Mouse (Mus musculus) T-helper 1 cell (primary cell): ENCODE measurements around the gene Hoxd1.

ENCODE experiments used
- in situ Hi-C: fragments of 300-600 bp; cut with MboI, MseI; formaldehyde crosslinking; loops from one replicate; pipeline ENCODE4 v1.15.1; 2025; ENCODE audit warnings: high pct_unique_total_duplicates

Gene Hoxd1

GRCm38 (mm10) chr2:74762522-74763244 lies at the start of gene Hoxd1:
Gene Hoxd1 (plus strand): TSS chr2:74762980.
- in situ Hi-C loops = no loop called here

- in situ Hi-C loops = no loop called here
Measured at GRCm38 (mm10) chr2:74713239-74714150, 49.3 kb upstream of the Hoxd1 start.

- in situ Hi-C loops = no loop called here
Measured at GRCm38 (mm10) chr2:74714156-74714789, 48.5 kb upstream of the Hoxd1 start.

GRCm38 (mm10) chr2:74714881-74715280 lies 47.9 kb upstream of the Hoxd1 start:
- in situ Hi-C loops = loop anchor here (5.0 kb wide), 2 partner anchors 247 to 427 kb away; no protein-coding TSS in a partner anchor

- in situ Hi-C loops = loop anchor here (5.0 kb wide), 2 partner anchors 247 to 427 kb away; no protein-coding TSS in a partner anchor
Measured at GRCm38 (mm10) chr2:74715504-74716241, 47.1 kb upstream of the Hoxd1 start.

GRCm38 (mm10) chr2:74720384-74720783 lies 42.4 kb upstream of the Hoxd1 start:
- in situ Hi-C loops = loop anchor here (10.0 kb wide), 1 partner anchor 584 kb away; no protein-coding TSS in a partner anchor

GRCm38 (mm10) chr2:74720955-74721491 lies 41.8 kb upstream of the Hoxd1 start:
- in situ Hi-C loops = loop anchor here (10.0 kb wide), 1 partner anchor 584 kb away; no protein-coding TSS in a partner anchor

- in situ Hi-C loops = loop anchor here (10.0 kb wide), 1 partner anchor 583 kb away; no protein-coding TSS in a partner anchor
Measured at GRCm38 (mm10) chr2:74721882-74722281, 40.9 kb upstream of the Hoxd1 start.

- in situ Hi-C loops = loop anchor here (10.0 kb wide), 1 partner anchor 582 kb away; no protein-coding TSS in a partner anchor
Measured at GRCm38 (mm10) chr2:74722949-74723348, 39.8 kb upstream of the Hoxd1 start.

GRCm38 (mm10) chr2:74724244-74725015 lies 38.4 kb upstream of the Hoxd1 start:
- in situ Hi-C loops = loop anchor here (10.0 kb wide), 1 partner anchor 580 kb away; no protein-coding TSS in a partner anchor

GRCm38 (mm10) chr2:74725171-74725570 lies 37.6 kb upstream of the Hoxd1 start:
- in situ Hi-C loops = loop anchor here (10.0 kb wide), 1 partner anchor 580 kb away; no protein-coding TSS in a partner anchor

GRCm38 (mm10) chr2:74726551-74726950 lies 36.2 kb upstream of the Hoxd1 start, which contains the start of gene Gm28230:
Gene Gm28230 (plus strand): TSS chr2:74726728.
- in situ Hi-C loops = loop anchor here (10.0 kb wide), 1 partner anchor 578 kb away; no protein-coding TSS in a partner anchor

- in situ Hi-C loops = loop anchor here (10.0 kb wide), 1 partner anchor 578 kb away; no protein-coding TSS in a partner anchor
Measured at GRCm38 (mm10) chr2:74726973-74727639, 35.7 kb upstream of the Hoxd1 start.

- in situ Hi-C loops = loop anchor here (10.0 kb wide), 1 partner anchor 577 kb away; no protein-coding TSS in a partner anchor
Measured at GRCm38 (mm10) chr2:74727640-74728302, 35.0 kb upstream of the Hoxd1 start.

- in situ Hi-C loops = loop anchor here (10.0 kb wide), 1 partner anchor 577 kb away; no protein-coding TSS in a partner anchor
Measured at GRCm38 (mm10) chr2:74728303-74728680, 34.5 kb upstream of the Hoxd1 start.

GRCm38 (mm10) chr2:74730331-74730730 lies 32.4 kb upstream of the Hoxd1 start:
- in situ Hi-C loops = no loop called here

GRCm38 (mm10) chr2:74731055-74731454 lies 31.7 kb upstream of the Hoxd1 start:
- in situ Hi-C loops = no loop called here
